Mouse (Mus musculus): ENCODE data around the gene Sgms1.

DNA sequence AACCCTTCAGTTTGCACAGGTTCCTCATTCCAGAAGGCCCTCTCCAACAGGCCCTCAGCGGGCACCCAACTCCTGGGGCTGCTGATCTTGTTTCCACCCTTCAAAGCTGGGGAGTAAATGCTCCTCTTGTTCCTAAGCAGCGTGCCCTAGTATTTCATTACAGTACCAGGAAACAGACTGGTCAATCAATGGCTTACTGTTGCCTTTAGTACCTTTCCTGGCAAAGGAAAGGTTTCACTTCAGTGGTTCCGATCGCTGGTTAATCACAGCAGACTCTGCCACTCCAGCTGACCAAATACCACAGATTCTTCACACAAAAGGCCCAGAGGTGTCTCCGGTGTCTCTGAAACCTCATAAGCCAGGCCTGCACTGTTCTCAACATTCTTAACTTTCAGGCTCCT, 200.5 kb downstream of the Sgms1 start:
- TF ChIP-seq CTCF (IDR thresholded peaks at IDR 0.05; ENCODE audit: low read depth, low read length) (no peak), POLR2A (IDR thresholded peaks at IDR 0.05; ENCODE audit: borderline replicate concordance, low read depth, low read length) (no peak)
